Mouse (Mus musculus) macrophage (primary cell): ENCODE results near the gene Il10rb. TPM values are rescaled to one million over a fixed set of nuclear protein-coding genes. Genes with fewer than 3 reads are reported as not detected.

ENCODE experiments used
- H3K27ac ChIP-seq: fragments of 350-480 bp; formaldehyde crosslinking; 2 replicates; pipeline ENCODE4 v1.9.0; 2021
- H3K36me3 ChIP-seq: fragments of 350-480 bp; formaldehyde crosslinking; 2 replicates; pipeline ENCODE4 v1.9.0; 2021; ENCODE audit errors: inconsistent target
- H3K4me3 ChIP-seq: fragments of 350-480 bp; formaldehyde crosslinking; 2 replicates; pipeline ENCODE4 v1.9.0; 2021; ENCODE audit errors: inconsistent target
- H3K79me2 ChIP-seq: fragments of 350-480 bp; formaldehyde crosslinking; 2 replicates; pipeline ENCODE4 v1.9.0; 2021; ENCODE audit errors: inconsistent target
- WGBS: methylation state at CpG from one replicate; pipeline ENCODE4 v1.1.7; 2026; ENCODE audit warnings: inconsistent platforms; ENCODE audit not compliant: missing documents; 5-methylcytosine and 5-hydroxymethylcytosine counted together
- polyA plus RNA-seq: library from polyadenylated mRNA; stranded (reverse); fragments of 250-400 nt; gene quantifications from 3 replicates; pipeline ENCODE4 v1.2.4, GENCODE M21; 2018; ENCODE audit warnings: inconsistent platforms

Il10rb gene
- polyA plus RNA-seq, 1 experiment from 2014 or later, result 533 TPM

DNA sequence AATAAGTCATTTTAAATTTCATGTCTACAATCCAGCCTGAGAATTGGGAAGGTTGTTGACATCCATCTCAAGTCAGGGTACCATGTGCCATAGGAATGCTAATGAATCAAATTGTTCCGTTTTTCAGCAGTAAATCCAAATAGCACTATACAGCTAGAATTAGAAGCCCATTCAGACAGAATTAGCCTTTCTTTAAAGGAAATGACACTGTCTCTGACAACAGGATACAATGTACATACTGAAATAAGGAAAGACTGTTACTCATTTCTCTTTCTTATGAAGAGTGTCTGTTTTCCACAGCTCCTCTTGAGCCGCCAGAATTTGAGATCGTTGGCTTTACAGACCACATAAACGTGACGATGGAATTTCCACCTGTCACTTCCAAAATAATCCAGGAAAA is 14.5 kb upstream of the Il10rb start, which contains the start of gene Gm21970:
Gene Gm21970, plus strand, starts transcription at position 301 of the 400 bp plus-strand sequence.
- Histone ChIP-seq H3K27ac (no peak within 1 kb of the TSS), H3K36me3 (peaks cover 89% of the 10 kb centered on the region), H3K4me3 (no peak within 1 kb of the TSS), H3K79me2 (peaks cover 60% of the 10 kb centered on the region; the same call in 1 of the 2 replicates)
- 95% methylated on average over 5 of the region's 5 CpGs for WGBS

DNA sequence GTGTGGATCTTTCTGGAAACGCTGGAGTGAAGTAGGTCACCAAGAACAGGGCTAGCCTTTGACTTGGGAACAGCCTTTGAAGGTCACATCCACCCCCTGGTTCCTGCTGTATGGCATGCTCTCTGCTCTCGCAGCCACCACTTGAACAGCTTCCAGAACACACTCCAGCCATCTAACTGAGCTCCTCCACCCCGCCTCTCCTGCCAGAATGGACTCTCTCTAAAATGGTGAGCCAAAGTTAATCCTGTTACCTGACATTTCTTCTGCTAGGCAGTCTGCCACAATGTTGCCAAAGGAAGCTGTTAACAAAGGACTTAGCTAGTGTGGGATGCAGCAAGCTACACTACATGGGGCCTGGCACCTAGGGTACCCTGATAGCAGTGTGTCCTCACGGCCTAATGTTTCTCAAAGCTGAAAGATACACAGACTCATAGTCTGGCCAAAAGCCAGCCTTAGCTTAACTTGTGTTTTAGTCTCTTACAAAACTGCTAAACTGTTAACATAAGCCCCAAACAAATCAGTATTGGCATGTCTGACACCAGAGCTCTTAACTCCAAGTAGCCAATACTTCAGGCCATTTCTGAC is 11.0 kb upstream of the Il10rb start:
- WGBS, result 89% methylated on average over 4 of the region's 4 CpGs
- Histone ChIP-seq H3K36me3 (peaks cover 63% of the 10 kb centered on the region), H3K27ac (no peak overlapping the region)

DNA sequence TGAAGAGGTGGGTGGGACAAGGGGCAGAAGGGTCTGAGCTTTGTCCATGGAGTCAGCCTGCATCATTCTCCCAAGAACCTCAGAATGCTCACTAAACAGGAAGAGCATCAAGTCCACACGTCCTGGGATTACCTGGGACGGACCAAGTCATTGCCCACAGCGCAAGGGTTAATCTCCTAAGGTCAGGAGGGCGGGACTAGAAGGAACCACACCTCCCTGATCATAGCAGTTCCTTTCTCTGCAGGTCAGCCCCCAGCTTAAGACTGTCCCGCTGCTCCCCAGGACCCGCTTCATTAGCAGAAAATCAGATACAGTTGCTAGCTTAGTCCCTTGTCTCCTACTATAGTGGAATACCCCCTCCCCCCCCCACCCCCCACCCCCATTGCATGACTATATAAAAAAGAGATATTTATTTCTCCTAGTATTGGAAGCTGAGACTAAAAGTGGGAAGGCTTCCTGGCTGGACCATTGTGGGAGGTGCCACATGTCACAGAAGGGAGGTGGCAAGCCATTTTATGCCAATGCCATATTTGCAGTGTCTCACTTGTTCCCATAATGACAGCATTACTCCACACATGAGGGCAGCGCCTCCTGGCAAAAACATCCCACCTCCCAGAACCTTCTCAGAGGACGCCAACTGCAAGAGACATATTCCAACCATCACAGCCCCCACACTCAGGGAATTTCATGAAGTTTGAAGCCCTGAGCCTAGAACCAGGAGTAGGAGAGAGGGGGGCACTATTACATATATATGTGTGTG is 10.2 kb upstream of the Il10rb start:
- WGBS, result 96% methylated on average over 8 of the region's 8 CpGs
- H3K36me3 ChIP-seq, result peaks cover 66% of the 10 kb centered on the region
- no peak overlapping the region for H3K27ac ChIP-seq
- peaks cover 48% of the 10 kb centered on the region; the same call in 1 of the 2 replicates for H3K79me2 ChIP-seq
- no peak overlapping the region for H3K4me3 ChIP-seq

More for the DNA sequence above, 11.0 kb upstream of the Il10rb start:
- peaks cover 39% of the 10 kb centered on the region; the same call in 1 of the 2 replicates for H3K79me2 ChIP-seq
- no peak overlapping the region for H3K4me3 ChIP-seq

DNA sequence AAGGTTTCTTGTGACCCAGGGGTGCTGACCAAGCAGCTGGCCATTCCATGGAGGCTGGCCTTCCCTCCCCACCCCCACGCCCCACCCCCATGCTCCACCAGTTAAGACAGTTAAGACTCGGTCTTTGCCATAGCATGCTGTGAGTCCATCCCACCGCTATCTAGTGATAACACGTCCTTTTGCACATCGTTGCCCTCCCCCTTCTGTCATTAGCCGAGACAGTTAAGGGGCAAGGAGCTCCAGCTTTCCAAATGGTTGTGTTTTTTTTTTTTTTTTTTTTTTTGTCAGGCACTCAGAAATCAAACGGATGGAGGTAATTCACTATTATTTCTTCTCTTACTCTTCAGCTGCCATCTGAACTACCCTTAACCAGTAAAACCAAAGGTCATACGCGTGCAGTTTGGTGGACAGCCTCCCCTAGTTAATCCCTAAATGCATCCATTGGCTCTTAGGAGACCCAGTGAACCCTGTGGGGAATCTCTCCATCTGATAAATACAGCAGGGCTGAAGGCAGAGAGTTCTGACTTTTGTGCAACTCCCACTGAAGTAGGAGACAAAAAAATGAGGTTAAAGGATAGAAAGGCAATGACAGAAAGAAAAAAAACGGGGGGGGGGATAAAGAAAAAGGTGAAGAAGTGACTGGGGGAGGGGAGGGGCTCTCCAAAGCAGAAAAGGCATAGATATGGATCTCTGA is 9.0 kb upstream of the Il10rb start:
- H3K36me3 ChIP-seq, result peaks cover 66% of the 10 kb centered on the region
- 93% methylated on average over 7 of the region's 10 CpGs for WGBS
- H3K4me3 ChIP-seq, result no peak overlapping the region
- peak overlapping the region; percentile 92 for H3K27ac ChIP-seq
- H3K79me2 ChIP-seq, result peaks cover 49% of the 10 kb centered on the region; the same call in 1 of the 2 replicates

DNA sequence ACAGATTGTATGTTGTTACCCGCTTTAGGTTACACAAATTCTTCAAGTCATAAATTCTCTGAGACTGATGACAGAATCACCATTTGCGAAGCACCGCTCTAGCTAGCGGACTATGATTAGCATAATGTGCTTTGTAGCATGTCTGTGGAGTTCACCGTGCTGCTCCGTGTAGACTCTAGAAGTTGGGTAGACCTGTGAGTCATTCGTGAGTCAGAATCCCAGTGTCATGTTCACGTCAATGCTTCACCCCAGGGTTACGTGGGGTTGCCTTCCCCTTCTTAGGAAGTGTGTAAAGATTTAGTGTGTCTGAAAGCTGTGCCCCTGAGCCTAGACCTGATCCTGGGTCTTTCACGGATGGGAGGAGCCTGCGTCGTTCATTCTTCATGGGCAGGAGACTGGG is 7.9 kb upstream of the Il10rb start:
- peaks cover 64% of the 10 kb centered on the region for H3K36me3 ChIP-seq
- peak overlapping the region; percentile 92 for H3K27ac ChIP-seq
- 32% methylated on average over 12 of the region's 12 CpGs for WGBS
- no peak overlapping the region for H3K4me3 ChIP-seq
- H3K79me2 ChIP-seq, result peaks cover 50% of the 10 kb centered on the region; the same call in 1 of the 2 replicates

DNA sequence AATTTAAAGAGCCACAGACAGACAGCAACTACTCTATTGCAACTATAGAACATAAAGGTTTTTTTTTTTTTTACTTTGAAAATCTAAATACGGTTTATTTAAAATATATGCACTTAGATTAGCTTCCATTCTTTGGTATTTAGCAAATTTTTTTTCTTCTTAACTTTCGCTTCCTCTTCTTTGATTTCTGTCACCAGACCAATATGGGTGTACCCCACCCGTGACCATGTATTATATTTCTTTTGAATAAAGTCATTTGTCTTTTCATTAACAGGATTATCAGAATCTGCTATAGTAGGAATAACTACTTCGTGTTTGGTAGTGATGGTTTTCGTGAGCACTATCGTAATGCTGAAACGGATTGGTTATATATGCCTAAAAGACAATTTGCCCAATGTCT is 7.0 kb upstream of the Il10rb start:
- peak overlapping the region; percentile 92 for H3K27ac ChIP-seq
- WGBS, result 69% methylated on average over 7 of the region's 7 CpGs
- peaks cover 51% of the 10 kb centered on the region for H3K79me2 ChIP-seq
- H3K36me3 ChIP-seq, result peaks cover 63% of the 10 kb centered on the region
- no peak overlapping the region for H3K4me3 ChIP-seq

DNA sequence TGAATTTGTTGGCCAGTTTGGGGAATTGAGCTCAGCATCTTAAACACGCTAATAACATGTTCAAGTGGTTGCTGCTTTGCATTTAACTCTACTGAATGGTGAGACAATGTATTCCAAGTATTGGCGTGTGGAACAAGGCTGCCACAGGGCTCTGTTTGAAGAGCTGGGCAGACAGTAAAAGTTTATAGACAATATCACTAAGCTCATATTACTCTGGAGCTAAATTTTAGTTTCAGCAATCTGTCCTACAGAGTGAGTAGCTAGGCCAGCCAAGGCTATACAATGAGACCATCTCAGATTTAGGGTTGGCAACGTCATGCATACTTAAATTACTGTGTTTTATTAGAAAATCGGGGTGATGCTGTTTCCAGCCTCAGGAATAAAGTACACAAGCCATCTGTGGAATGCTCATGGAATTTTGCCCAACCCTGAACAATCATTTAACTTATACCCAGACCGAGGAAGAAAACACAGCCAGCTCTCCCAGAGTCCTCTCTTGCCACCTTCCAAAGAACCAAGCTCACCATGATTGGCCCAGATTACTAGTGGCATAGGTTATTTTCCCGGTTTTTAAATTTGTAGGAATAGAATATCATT is 4.3 kb upstream of the Il10rb start:
- H3K27ac ChIP-seq, result no peak overlapping the region
- no peak overlapping the region for H3K4me3 ChIP-seq
- H3K36me3 ChIP-seq, result peaks cover 50% of the 10 kb centered on the region
- 89% methylated on average over 6 of the region's 6 CpGs for WGBS
- H3K79me2 ChIP-seq, result peaks cover 71% of the 10 kb centered on the region

DNA sequence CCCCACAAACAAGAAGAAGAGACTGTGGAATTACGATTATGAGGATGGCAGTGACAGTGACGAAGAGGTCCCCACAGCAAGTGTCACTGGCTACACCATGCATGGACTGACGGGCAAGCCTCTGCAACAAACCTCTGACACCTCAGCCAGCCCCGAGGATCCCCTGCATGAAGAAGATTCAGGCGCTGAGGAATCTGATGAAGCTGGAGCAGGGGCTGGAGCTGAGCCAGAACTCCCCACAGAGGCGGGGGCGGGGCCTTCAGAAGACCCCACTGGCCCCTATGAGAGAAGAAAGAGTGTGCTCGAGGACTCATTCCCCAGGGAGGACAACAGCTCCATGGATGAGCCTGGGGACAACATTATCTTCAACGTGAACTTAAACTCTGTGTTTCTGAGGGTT is 2.2 kb upstream of the Il10rb start:
- 98% methylated on average over 6 of the region's 9 CpGs for WGBS
- H3K79me2 ChIP-seq, result peaks cover 92% of the 10 kb centered on the region

DNA sequence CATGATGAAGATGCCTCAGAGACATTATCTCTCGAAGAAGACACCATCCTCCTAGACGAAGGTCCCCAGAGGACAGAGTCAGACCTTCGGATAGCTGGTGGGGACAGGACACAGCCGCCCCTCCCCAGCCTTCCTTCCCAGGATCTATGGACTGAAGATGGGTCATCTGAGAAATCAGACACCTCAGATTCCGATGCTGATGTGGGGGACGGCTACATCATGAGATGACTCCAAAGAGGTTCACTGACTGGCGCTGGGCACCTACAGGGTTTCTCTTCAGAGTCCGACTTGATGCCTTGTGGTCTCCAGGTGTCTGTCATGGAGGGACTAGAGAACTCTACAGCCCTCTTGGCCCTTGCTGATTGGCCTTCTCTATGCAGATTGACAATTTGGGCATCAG is 1.8 kb upstream of the Il10rb start:
- 95% methylated on average over 8 of the region's 8 CpGs for WGBS

More for the DNA sequence above, 2.2 kb upstream of the Il10rb start:
- Histone ChIP-seq H3K36me3 (peaks cover 50% of the 10 kb centered on the region), H3K27ac (no peak overlapping the region), H3K4me3 (no peak overlapping the region)

DNA sequence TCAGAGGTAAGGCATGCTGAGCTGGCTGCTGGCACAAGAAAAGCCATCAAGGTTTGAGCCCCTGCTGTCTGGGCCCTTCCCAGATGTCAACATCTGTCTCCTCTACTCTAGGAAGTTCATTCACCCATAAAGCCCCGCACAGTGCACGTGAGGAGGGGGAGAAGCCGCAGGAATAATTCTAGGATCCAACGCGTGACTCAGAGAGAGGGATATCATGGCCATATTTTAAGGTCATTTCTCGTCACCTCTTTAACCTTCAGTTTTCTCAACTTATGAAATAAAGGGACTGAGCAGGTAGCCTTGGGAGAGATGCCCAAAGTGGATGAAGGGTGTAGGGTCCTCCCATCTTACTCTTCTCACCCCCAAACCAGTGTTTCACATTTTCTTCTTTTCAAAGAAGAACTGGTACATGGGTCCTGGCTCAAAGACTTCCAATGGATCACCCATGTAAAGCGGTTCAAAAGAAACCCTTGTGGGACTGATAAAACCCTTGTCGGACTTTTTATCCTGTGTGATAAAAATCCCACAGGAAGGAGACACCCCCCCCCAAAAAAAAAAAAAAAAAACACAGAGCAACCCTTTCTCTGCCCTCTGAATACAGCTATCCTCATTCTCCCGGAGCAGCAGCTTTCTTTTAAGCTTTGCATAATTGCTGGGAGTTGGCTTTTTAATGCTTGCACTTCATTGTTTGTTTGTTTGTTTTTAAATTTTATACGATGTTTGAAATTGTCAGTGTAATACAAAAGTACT is 961 bp upstream of the Il10rb start:
- peak overlapping the region; percentile 96 for H3K27ac ChIP-seq
- H3K4me3 ChIP-seq, result peak overlapping the region; percentile 36; the same call in 1 of the 2 replicates
- 81% methylated on average over 9 of the region's 10 CpGs for WGBS
- H3K79me2 ChIP-seq, result peaks cover 95% of the 10 kb centered on the region
- H3K36me3 ChIP-seq, result peaks cover 44% of the 10 kb centered on the region

More for the DNA sequence above, 1.8 kb upstream of the Il10rb start:
- Histone ChIP-seq H3K79me2 (peaks cover 95% of the 10 kb centered on the region), H3K4me3 (no peak overlapping the region), H3K36me3 (peaks cover 50% of the 10 kb centered on the region), H3K27ac (no peak overlapping the region)

DNA sequence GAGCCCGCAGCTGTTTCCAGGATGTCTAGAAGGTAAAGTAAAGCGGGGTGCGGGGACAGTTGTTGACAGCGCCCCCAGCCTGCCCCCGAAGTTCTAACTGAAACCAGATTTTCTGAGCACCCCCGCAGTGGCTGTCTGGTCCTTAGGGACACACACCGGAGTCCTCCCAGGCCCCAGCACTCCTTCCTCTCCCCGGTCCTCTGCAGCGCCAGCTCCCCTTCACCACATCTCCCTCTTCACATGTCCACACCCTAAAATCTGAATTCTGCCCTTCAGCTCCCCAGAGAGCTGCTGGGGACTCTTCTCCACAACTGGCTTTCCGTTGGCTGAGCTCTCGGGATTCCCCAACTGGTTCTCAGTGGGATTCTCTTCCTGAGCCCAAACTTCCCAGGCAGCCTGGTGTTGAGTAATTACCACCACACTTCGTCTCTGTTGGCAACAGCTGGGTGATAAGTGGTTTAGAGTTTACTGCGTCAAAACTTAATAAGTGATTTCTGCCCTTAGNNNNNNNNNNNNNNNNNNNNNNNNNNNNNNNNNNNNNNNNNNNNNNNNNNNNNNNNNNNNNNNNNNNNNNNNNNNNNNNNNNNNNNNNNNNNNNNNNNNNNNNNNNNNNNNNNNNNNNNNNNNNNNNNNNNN is 739 bp downstream of the Il10rb start:
- WGBS, result 1% methylated on average over 13 of the region's 13 CpGs
- peaks cover 96% of the 10 kb centered on the region for H3K79me2 ChIP-seq
- peaks cover 28% of the 10 kb centered on the region for H3K36me3 ChIP-seq
- H3K4me3 ChIP-seq, result peak overlapping the region; percentile 87
- H3K27ac ChIP-seq, result peak overlapping the region; percentile 92

DNA sequence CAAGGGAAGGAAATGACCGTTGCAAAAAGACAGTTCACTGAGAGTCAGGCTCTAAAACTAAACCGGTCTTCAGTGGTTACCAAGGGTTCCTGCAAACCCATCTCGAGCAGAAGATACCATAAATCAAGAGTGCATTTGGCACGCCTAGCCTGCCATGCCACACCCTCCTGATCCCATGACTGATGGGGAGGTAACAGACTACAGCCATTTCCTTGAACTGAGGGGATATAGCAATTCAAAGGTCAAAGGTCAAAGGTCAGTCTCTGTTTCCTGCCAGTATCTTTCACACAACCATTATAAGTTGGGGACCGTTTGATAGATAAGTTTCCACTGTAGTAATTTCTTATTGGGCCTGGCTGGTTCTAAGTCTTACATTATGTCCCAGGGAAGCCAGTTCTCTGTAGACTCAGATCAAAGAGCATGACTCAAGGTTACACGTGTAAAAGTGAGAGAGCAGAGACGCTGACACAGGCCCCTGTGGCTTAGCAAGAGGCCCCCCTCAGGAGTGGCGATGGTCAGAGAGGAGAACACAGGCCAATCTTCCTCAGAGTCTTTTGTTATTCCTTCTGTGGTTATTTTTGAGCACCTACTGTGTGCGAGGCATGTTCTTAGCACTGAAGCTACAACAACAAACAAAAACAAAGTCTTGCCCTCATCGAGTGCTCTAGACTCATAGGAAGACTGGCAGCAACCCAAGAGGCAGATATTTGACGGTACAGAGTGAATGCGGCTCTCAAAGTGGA is 7.3 kb downstream of the Il10rb start:
- H3K36me3 ChIP-seq, result peaks cover 32% of the 10 kb centered on the region
- H3K4me3 ChIP-seq, result no peak overlapping the region
- 32% methylated on average over 11 of the region's 12 CpGs for WGBS
- peaks cover 75% of the 10 kb centered on the region for H3K79me2 ChIP-seq
- H3K27ac ChIP-seq, result peak overlapping the region; percentile 92
